Mouse (Mus musculus) thymus, adult 2 months (tissue): ENCODE measurements at regions not wholly inside any gene's neighbourhood (a gene's known extent, or its start where the extent isn't known, plus 50 kb on each side); places are given as distances from the start of the nearest gene placed in this dataset.

ENCODE experiments used
- DNase-seq: peaks from one replicate; pipeline ENCODE4 v3.0.0; 2021
- H3K27ac ChIP-seq: fragments of 200-500 bp; 2 replicates; pipeline ENCODE4 v1.5.1; 2012; ENCODE audit warnings: low read length, control low read depth; ENCODE audit not compliant: control insufficient read depth, insufficient read depth
- H3K27me3 ChIP-seq: fragments of 200-500 bp; 2 replicates; pipeline ENCODE4 v1.6.1; 2012; ENCODE audit warnings: mild to moderate bottlenecking, low read length, moderate library complexity, mixed read lengths; ENCODE audit not compliant: control insufficient read depth, insufficient read depth
- H3K36me3 ChIP-seq: fragments of 200-500 bp; 2 replicates; pipeline ENCODE4 v1.6.1; 2012; ENCODE audit warnings: mild to moderate bottlenecking, low read length, moderate library complexity; ENCODE audit not compliant: control insufficient read depth, insufficient read depth
- H3K4me1 ChIP-seq: fragments of 200-500 bp; replicated peaks from 2 replicates; pipeline ENCODE4 v1.6.1; 2012; ENCODE audit warnings: low read length; ENCODE audit not compliant: control insufficient read depth, insufficient read depth
- H3K4me3 ChIP-seq: fragments of 200-500 bp; 2 replicates; pipeline ENCODE4 v1.5.1; 2012; ENCODE audit warnings: mild to moderate bottlenecking, low read length, control low read depth, moderate library complexity; ENCODE audit not compliant: control insufficient read depth, insufficient read depth
- CTCF ChIP-seq: fragments of 200-500 bp; IDR thresholded peaks from 2 replicates; pipeline ENCODE4 v1.5.1; 2012; ENCODE audit warnings: mild to moderate bottlenecking, control low read depth, low read length, moderate library complexity, borderline replicate concordance; ENCODE audit not compliant: control insufficient read depth, poor library complexity, insufficient read depth; ENCODE audit errors: extremely low read depth
- POLR2A ChIP-seq: fragments of 200-500 bp; IDR thresholded peaks from 2 replicates; pipeline ENCODE4 v1.6.1; 2012; ENCODE audit warnings: mild to moderate bottlenecking, low read length, control low read depth, moderate library complexity; ENCODE audit not compliant: control insufficient read depth, poor library complexity, insufficient read depth; ENCODE audit errors: extremely low read depth
- whole genome bisulfite sequencing: fragments of 180-500 bp; shearing (Covaris S2); methylation state at CpG from one replicate; pipeline ENCODE4 v1.1.7; 2018; 5-methylcytosine and 5-hydroxymethylcytosine counted together

DNA sequence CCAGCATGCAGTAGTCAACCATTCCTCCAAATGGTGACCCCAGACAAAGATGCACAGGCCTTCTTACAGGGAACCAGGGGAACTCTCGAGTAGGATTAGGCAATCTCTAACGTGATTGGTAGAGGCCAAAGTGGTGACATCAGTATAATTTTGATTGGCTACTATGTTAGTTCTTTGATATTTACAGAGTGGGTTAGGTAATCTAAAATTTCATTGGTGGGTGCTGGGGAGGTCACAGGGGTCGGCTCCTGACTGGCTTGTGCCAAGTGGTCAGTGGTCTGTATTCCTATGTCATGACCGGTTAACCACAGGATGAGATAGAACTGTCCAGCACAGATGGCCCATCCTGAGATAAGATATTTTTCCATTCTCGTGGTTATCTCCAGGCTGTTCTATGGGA is 74.6 kb upstream of the Foxn3 start:
- Histone ChIP-seq H3K4me3 (no peak overlapping the region), H3K36me3 (no peaks in the 10 kb centered on the region), H3K4me1 (peaks cover 17% of the 10 kb centered on the region), H3K27me3 (no peaks in the 10 kb centered on the region), H3K27ac (no peak overlapping the region)
- TF ChIP-seq POLR2A: no peak
- TF ChIP-seq CTCF: no peak
- no peak for DNase-seq
- WGBS: 96% methylated on average over 5 of the region's 5 CpGs

GRCm38 (mm10) chr12:99636234-99636633 is 72.9 kb upstream of the Foxn3 start:
- Histone ChIP-seq H3K36me3 (no peaks in the 10 kb centered on the region), H3K4me1 (peaks cover 15% of the 10 kb centered on the region), H3K27ac (no peak overlapping the region), H3K4me3 (no peak overlapping the region), H3K27me3 (no peaks in the 10 kb centered on the region)
- TF ChIP-seq POLR2A (no peak), CTCF (no peak)
- 92% methylated on average over 3 of the region's 3 CpGs for WGBS
- DNase-seq: no peak

GRCm38 (mm10) chr12:99635361-99635760 is 72.0 kb upstream of the Foxn3 start:
- Histone ChIP-seq H3K36me3 (no peaks in the 10 kb centered on the region), H3K4me3 (no peak overlapping the region), H3K4me1 (peaks cover 9% of the 10 kb centered on the region), H3K27ac (no peak overlapping the region), H3K27me3 (no peaks in the 10 kb centered on the region)
- DNase-seq: no peak
- no peak for TF ChIP-seq POLR2A
- TF ChIP-seq CTCF: no peak
- 83% methylated on average over 4 of the region's 4 CpGs for WGBS

- Histone ChIP-seq H3K27me3 (no peaks in the 10 kb centered on the region), H3K36me3 (no peaks in the 10 kb centered on the region), H3K27ac (no peak overlapping the region), H3K4me3 (no peak overlapping the region), H3K4me1 (peaks cover 7% of the 10 kb centered on the region)
- TF ChIP-seq POLR2A (no peak), CTCF (no peak)
- 97% methylated on average over 4 of the region's 4 CpGs for WGBS
- no peak for DNase-seq
Observed at GRCm38 (mm10) chr12:99634726-99635125, 71.3 kb upstream of the Foxn3 start.

GRCm38 (mm10) chr12:99633678-99634077 is 70.3 kb upstream of the Foxn3 start:
- Histone ChIP-seq H3K4me3 (no peak overlapping the region), H3K36me3 (no peaks in the 10 kb centered on the region), H3K27ac (no peak overlapping the region), H3K27me3 (no peaks in the 10 kb centered on the region), H3K4me1 (peaks cover 12% of the 10 kb centered on the region)
- TF ChIP-seq POLR2A (no peak), CTCF (no peak)
- no peak for DNase-seq
- 13% methylated on average over 10 of the region's 10 CpGs for WGBS

DNA sequence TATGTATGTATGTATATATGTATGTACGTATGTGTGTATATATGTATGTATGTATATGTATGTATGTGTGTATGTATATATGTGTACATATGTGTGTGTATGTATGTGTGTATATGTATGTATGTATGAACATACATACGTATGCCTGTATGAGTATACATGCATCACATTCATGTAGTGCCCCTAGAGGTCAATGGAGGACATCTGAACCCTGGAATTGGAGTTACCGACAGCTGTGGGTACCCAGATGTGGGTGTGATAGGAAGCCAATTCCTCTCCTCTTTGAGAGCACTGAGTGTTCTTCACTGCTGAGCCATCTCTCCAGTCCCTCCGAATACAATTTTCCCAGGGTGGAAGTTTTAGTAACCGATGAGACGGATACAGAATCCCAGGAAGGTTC is 69.6 kb upstream of the Foxn3 start:
- 80% methylated on average over 6 of the region's 6 CpGs for WGBS
- Histone ChIP-seq H3K27ac (no peak overlapping the region), H3K4me3 (no peak overlapping the region), H3K36me3 (no peaks in the 10 kb centered on the region), H3K4me1 (peaks cover 17% of the 10 kb centered on the region), H3K27me3 (no peaks in the 10 kb centered on the region)
- no peak for TF ChIP-seq CTCF
- no peak for TF ChIP-seq POLR2A
- DNase-seq: no peak

GRCm38 (mm10) chr12:99629606-99630005 is 66.2 kb upstream of the Foxn3 start:
- H3K27ac ChIP-seq: no peak overlapping the region
- no peaks in the 10 kb centered on the region for H3K36me3 ChIP-seq
- no peak overlapping the region for H3K4me3 ChIP-seq
- DNase-seq: no peak
- no peaks in the 10 kb centered on the region for H3K27me3 ChIP-seq
- peaks cover 20% of the 10 kb centered on the region for H3K4me1 ChIP-seq
- TF ChIP-seq CTCF (no peak), POLR2A (no peak)
- 73% methylated on average over 4 of the region's 4 CpGs for WGBS
